Mouse (Mus musculus) MEL-GATA-1-ER (cell line): ENCODE measurements around the gene Gm867.
A peak's percentile ranks its signal among the peaks of the same experiment; 100 is the strongest.

ENCODE experiments used
- DNase-seq: peaks from one replicate; pipeline ENCODE4 v3.0.0-alpha.2; 2012; ENCODE audit warnings: low read depth; ENCODE audit errors: extremely low read depth

The Gm867 gene

DNA sequence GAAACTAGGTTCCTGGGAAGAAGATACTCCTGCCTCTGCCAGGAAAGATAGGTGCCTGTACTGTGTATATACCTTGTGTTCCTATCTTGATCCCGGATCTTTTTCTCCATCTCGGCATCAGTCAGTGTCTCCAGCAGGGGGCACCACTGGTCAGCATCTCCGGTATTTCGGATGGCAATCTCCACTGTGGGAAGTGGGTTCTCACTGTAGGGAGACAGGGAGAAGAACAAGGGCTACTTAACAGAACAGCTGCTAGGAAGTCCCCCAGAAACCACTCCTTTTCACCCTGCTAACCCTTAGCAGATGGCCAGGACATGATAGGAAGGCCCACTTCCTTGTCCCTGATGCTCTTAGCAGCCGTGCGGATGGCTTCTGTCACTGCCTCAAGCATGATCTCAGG lies 43.1 kb downstream of the Gm867 start:
- peak; percentile 6 for DNase-seq

DNA sequence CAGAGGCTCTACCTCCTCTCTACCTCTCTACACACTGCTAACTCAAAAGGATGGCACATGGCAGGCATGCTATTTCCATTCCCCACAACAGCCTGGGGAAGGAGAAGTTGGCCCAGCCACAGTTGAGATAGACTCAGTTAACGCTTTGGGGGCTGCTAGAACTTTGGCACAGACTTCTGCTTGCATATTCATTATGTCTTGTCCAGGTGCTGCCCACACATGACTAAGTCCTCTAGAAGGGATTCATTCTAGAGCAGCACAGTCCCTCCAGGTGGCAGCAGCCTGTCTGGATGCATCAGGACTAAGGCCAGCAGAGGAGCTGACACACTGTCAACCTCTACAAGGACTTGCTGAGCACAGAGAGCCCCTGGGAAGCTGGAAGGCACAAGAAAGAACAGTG lies 44.3 kb downstream of the Gm867 start:
- no peak for DNase-seq

DNA sequence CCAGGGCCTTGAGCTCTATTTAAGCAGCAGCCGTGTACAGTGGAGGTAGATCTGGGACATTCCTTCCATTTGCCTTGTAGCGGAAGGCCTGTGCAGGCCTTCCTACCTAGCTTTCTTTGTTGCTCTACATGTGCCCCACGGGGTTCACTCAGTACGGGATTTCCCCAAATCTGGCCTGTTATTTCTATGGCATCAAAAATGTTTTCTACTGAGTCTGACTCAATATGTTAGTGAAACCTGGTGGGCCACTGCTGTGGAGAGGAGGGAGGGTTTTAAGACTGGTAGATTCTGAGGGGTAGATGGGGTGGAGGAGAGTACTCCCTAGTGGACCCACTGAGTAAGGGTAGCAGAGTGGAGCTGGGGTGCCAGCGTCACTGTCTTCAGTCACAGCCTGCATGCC lies 44.7 kb downstream of the Gm867 start:
- DNase-seq: no peak

DNA sequence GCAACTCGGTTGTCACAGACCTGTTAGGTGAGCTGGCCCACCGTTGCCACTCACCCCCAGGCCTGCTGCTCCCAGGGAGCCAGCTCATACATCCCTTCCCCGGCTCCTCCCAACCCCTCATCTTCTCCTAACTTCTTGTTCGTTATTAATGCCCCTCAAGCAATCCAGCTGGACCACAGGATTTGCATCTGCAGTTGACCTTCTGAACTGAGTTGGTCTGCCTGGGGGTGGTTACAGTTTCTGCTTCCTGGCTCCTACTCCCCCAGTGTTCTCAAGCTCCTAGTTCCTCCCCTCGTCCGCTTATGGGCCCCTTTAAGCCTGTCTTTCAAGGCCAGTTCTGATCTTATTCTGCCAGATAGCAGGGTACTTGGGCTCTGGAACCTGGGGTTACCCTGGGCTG lies 45.9 kb downstream of the Gm867 start:
- DNase-seq: no peak

DNA sequence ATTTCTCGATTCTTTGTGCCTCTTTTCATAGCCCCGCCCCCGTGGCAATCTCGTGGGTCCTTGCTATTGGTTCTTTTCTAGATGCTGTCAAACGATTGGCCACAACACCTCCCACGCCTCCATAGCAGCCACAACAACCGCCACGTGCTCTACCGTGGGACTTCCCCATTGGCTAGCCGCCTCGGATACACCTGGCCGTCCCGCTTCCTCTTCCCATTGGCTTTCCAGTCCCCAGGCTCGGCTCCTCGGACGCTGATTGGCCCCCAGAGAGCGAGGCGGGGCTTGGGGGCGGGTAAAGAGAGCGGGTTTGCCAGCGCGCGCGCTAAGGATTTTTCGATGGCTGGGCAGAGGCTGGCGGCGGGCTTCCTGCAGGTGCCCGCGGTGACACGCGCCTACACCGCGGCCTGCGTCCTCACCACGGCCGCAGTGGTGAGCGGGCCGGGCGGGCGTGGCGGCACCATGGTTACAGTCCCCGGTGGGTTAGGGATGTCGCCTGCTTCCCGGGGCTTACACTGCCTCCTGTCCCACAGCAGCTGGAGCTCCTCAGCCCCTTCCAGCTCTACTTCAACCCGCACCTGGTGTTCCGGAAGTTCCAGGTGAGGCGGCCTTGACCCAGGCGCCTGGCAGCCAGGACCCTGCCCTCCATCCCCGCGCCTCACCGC lies 47.3 kb downstream of the Gm867 start, which contains the start of gene Derl3:
Gene Derl3, plus strand, starts transcription at position 325 of the 662 bp plus-strand sequence.
- peak; percentile 98 for DNase-seq

GRCm38 (mm10) chr10:75889406-75890153 lies 50.9 kb downstream of the Gm867 start:
- DNase-seq: no peak
